Mouse (Mus musculus) CH12.LX (cell line): ENCODE measurements around the gene Lefty2.

ENCODE experiments used
- CHD2 ChIP-seq: IDR thresholded peaks from 2 replicates; pipeline ENCODE4 v1.6.1; 2011; ENCODE audit warnings: low read length, improper control_type of control experiment
- CTCF ChIP-seq, 2 experiments: IDR thresholded peaks in 1 of 2; conservative IDR thresholded peaks in 1 of 2; 2 replicates each; pipeline ENCODE4 v1.5.1; 2011 to 2012; ENCODE audit warnings: low read depth in 2 of 2, low read length in 2 of 2, improper control_type of control experiment in 1 of 2, inconsistent platforms in 1 of 2, mild to moderate bottlenecking in 1 of 2, moderate library complexity in 1 of 2
- JUN ChIP-seq: IDR thresholded peaks from 2 replicates; pipeline ENCODE4 v1.6.1; 2011; ENCODE audit warnings: low read depth, mild to moderate bottlenecking, low read length, improper control_type of control experiment, moderate library complexity; ENCODE audit not compliant: insufficient read depth
- MAFK ChIP-seq: IDR thresholded peaks from 2 replicates; pipeline ENCODE4 v1.6.1; 2011; ENCODE audit warnings: low read length, improper control_type of control experiment; ENCODE audit not compliant: insufficient replicate concordance
- MAX ChIP-seq: IDR thresholded peaks from 2 replicates; pipeline ENCODE4 v1.6.1; 2011; ENCODE audit warnings: low read length, improper control_type of control experiment
- MEF2A ChIP-seq: IDR thresholded peaks from 2 replicates; pipeline ENCODE4 v1.6.1; 2014; ENCODE audit warnings: low read depth, mild to moderate bottlenecking, inconsistent platforms, low read length, improper control_type of control experiment, borderline replicate concordance
- NELFE ChIP-seq: IDR thresholded peaks from 2 replicates; pipeline ENCODE4 v1.6.1; 2011; ENCODE audit warnings: low read depth, low read length, improper control_type of control experiment
- NRF1 ChIP-seq: IDR thresholded peaks from 2 replicates; pipeline ENCODE4 v1.6.1; 2014; ENCODE audit warnings: low read depth, mild to moderate bottlenecking, inconsistent platforms, low read length, improper control_type of control experiment, moderate library complexity
- POLR2A ChIP-seq: IDR thresholded peaks from 2 replicates; pipeline ENCODE4 v1.6.1; 2011; ENCODE audit warnings: low read depth, mild to moderate bottlenecking, improper control_type of control experiment, low read length
- POLR2AphosphoS2 ChIP-seq: IDR thresholded peaks from 2 replicates; pipeline ENCODE4 v1.6.1; 2011; ENCODE audit warnings: low read depth, low read length, improper control_type of control experiment
- TCF12 ChIP-seq: IDR thresholded peaks from 2 replicates; pipeline ENCODE4 v1.6.1; 2014; ENCODE audit warnings: low read depth, mild to moderate bottlenecking, inconsistent platforms, low read length, improper control_type of control experiment
- ZKSCAN1 ChIP-seq: IDR thresholded peaks from 2 replicates; pipeline ENCODE4 v1.6.1; 2012; ENCODE audit warnings: low read depth, inconsistent platforms, low read length, improper control_type of control experiment, borderline replicate concordance

DNA sequence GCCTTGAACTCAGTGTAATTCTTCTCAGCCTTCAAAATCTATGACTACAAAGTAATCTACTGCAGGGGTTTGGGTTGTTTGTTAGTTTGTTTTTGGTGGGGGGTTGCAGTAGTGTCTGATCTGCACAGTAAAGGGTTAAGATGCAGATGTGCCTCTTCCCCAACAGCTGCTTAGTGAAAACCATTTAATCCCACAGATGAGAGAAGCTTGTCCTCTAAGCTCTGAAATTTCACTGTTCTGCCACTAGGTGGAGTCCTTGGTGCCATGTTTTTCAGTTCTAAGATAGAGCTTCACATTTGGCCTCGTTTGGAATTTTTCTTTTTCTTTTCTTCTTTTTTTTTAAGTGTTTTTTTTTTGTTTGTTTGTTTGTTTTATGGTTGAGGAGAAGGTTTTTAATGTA is 29.3 kb upstream of the Lefty2 start:
- TF ChIP-seq POLR2A (no peak), NRF1 (no peak), POLR2AphosphoS2 (no peak), MEF2A (no peak), JUN (no peak), MAX (no peak), NELFE (no peak), MAFK (no peak), ZKSCAN1 (no peak), CTCF (conservative IDR thresholded peaks at IDR 0.05 in 1 of 2, IDR thresholded peaks at IDR 0.05 in 1 of 2; ENCODE audit: low read depth in 2 of 2, low read length in 2 of 2) (peak; percentile 69 to 77), CHD2 (no peak), TCF12 (no peak)
